Mouse (Mus musculus): ENCODE results near the gene Oxnad1.

The Oxnad1 gene

DNA sequence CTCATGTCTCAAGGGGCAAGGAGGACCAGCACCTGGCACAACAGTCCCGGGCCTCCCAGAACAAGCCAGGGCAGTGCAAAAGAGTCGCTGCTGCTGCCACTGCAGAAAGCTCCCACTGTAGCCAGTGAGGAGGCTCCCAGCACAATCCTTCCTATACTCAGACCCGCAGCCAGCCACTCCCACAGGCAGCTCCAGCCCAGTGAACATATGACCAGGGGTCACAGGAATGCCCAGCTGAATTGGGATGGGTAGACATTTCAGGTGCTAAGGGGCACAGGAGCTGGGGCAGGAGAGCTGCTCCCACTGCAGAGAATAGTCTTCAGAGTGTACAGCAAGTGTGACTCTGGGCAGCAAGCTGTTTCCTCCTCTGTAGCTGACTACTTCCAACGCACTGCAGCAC is 60.2 kb downstream of the Oxnad1 start:
- no peak for DNase-seq (ENCODE audit: low spot score)

GRCm38 (mm10) chr14:32145809-32146511 is 60.8 kb downstream of the Oxnad1 start:
- DNase-seq (ENCODE audit: low spot score): no peak

DNA sequence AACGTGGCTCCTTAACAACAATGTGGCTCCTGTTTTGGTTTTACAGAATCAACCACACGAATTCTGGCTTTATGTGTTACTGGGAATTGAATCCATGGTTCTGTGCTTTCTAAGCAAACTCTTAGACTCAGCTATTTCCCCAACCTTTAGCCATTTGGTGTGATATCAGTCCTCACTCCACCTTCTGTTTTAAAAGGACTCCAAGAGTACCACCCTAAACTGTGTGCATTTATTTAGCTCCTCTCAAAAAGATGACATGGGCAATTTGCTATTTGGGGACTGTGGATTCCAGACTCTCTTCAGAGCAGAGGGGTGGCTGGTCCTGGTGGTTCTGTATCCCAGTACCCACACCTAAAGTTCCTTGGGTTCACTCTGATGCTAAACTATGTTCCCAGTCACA is 61.4 kb downstream of the Oxnad1 start:
- DNase-seq (ENCODE audit: low spot score): no peak

GRCm38 (mm10) chr14:32150872-32151271 is 65.7 kb downstream of the Oxnad1 start:
- DNase-seq (ENCODE audit: low spot score): no peak

DNA sequence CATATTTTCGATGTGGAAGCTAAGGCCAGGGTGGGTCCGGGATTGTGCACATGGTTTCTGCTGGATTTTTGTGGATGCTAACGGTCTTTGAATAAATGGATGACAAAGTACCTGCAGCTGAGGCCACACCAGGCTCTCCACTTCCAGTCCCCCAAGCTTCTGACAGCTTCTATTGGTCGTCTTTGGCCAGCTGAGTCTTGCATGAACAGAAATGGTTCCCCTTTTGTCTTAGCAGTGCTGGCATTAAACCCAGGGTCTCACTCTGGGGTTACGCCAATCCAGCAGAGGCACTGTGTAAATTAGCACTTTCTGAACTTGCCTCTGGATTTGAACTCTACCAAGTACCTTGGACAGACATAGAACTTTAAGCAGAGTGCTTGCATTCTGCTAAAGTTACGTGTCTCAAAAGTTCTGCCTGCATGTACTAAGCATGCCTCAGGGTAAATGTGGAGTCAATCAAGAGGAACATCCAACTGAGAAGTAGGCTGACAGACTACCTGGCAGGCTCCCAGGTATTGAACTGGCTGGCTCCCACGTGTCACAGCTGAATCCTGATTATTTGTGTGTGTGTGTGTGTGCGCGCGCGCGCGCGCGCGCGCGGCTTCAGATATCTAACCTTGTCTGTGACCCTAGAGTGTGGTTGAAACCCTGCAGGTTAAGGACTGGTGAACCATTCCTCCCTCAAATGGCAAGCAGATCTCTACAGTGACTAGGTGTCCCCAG is 67.2 kb downstream of the Oxnad1 start:
- DNase-seq (ENCODE audit: low spot score): no peak

Measured in testis, postnatal 14 days (tissue).